Mouse (Mus musculus) CH12F3 (cell line): ENCODE data around the gene Ass1.
"Not testable (repeated sequence)": the region's sequence is repeated elsewhere in the genome, so short reads cannot be mapped to it uniquely, and the experiment has no call there.

Experiments
- in situ Hi-C: fragments of 300-500 bp; cut with MboI; formaldehyde crosslinking; loops from 2 replicates; pipeline ENCODE4 v1.14.3; 2020; ENCODE audit warnings: low sequenced_read_pairs

Gene Ass1

DNA sequence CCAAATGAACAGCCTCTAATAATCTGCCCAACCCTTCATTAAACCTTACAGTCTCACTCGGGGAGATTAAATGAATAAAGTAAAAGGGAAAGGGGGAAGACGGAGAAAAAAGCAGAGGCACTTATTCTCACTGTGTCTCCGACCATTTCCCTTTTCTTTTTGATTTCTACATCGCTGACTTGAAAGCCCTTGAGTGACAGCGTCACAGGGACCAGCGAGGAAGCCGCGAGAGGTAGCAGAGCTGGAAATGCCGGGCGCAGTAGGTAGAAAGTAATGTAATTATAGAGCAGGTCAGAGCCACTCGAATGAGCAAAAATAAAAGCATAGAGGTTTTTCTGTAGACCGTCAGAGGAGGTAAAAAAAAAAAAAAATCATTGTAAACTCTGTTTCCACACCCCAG lies 46.5 kb downstream of the Ass1 start:
- in situ Hi-C loops, result no loop called here

DNA sequence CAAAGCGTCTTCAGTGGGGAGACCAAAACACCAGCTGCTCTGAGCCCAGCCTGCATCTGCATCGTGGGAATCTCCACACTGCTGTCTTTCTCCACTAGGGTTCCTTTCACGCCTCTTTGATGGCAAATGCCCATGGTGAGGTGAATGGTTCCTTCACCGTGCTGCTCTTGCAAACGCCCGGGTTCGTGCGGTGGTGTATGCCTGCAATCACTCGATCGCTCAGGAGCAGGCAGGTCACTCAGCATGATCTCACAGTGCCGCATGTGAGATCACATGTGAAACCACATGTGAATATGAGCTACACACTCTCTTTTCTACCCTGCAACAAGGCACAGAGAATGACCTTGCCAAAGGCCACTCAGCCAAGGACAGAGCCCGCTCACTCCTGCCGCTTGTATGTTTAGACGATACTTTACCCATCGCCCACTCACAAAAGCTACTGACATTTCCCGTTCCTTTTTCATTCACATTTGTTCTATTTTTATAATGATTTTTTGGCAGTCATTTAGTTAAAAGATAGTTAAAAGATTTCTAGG lies 51.9 kb downstream of the Ass1 start:
- in situ Hi-C loops, result no loop called here

DNA sequence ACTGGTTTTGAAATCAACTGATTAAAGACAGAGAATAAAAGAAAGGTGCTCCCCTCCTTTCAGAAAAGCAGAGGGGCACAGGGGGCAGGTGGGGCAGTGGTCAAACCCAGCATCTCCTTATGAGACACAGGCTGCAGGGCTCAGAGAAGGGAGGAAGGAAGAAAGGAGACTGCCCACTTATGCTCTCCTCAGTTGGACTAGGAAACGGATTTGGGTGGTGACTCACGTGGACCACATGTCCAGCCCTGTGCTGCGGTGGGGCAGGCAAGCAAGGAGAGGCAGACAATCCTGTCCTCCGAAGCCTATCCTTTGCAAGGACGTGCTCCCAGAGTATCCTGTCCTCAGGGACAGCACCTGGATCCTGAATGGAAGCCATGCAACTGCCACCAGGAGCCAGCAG lies 54.6 kb downstream of the Ass1 start:
- in situ Hi-C loops, result no loop called here

- in situ Hi-C loops, result no loop called here
Observed at GRCm38 (mm10) chr2:31525778-31526177, 55.8 kb downstream of the Ass1 start.

DNA sequence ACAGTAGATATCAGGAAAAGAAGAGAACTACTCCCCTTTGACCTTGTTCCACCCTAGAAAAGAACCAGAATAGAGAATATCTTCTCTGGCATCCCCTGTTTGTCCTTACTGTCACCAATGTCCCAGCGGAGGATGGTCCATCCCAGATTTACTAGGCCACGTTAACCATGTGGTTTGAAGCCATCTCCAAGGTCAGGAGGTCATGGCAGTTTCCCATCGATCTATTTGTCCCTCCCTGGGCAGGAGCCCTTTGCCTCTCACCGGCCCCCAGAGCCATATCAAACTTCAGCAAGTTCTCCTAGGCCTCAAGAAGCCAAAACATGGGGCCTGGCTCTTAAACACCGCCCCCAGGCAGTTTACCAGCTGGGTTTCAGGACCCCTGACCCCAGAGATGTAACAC lies 60.2 kb downstream of the Ass1 start:
- in situ Hi-C loops, result no loop called here

- in situ Hi-C loops, result no loop called here
Observed at GRCm38 (mm10) chr2:31537054-31537453, 67.0 kb downstream of the Ass1 start.

GRCm38 (mm10) chr2:31538745-31539144 lies 68.7 kb downstream of the Ass1 start:
- in situ Hi-C loops, result no loop called here

- in situ Hi-C loops, result no loop called here
Observed at GRCm38 (mm10) chr2:31541581-31541980, 71.6 kb downstream of the Ass1 start.

GRCm38 (mm10) chr2:31547726-31548125 lies 77.7 kb downstream of the Ass1 start:
- in situ Hi-C loops, result no loop called here

- in situ Hi-C loops, result no loop called here
Observed at GRCm38 (mm10) chr2:31550503-31550902, 80.5 kb downstream of the Ass1 start.

DNA sequence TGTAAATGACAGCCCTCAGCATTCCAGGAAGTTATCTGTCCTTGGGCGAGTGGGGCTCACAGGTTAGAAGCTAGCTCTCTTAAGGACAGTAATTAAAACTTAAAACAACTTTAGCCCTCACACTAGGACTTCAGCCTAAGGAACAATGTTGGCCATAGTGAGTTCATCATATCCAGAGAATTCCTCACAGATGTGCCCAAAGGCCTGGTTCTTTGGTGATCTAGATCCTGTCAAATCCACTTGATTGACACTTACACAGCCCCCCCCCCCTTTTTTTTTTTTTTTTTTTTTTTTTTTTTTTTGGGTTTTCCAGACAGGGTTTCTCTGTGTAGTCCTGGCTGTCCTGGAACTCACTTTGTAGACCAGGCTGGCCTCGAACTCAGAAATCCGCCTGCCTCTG lies 81.3 kb downstream of the Ass1 start:
- in situ Hi-C loops, result not testable (repeated sequence)

DNA sequence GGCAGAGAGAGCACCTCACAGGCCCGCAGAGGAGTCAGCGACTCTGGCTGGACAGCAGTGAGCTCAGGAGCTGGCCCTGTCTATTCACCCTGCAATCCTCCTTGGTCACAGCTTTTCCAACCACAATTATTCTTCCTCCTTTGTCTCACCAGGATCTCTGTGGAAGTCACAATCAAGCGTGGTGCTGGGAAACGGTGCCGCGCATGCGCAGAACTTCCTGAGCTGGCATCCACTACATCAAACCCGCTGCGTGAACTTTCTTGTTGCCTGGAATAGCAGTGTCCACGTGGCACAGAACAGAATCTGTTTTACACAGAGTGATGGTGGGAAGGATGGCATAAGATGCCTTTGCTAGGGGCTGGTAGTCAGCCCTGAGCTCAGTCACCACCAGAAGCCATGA lies 82.0 kb downstream of the Ass1 start:
- in situ Hi-C loops, result no loop called here

GRCm38 (mm10) chr2:31554619-31555018 lies 84.6 kb downstream of the Ass1 start:
- in situ Hi-C loops, result no loop called here
